Mouse (Mus musculus) left cerebral cortex, postnatal 36 days (tissue): ENCODE measurements around the gene Cacna2d1. TPM values are rescaled to one million over a fixed set of nuclear protein-coding genes. Genes with fewer than 3 reads are reported as not detected.

ENCODE experiments used
- DNase-seq, 2 experiments: peaks; one replicate each; pipeline ENCODE4 v3.0.0; 2021 to 2022; ENCODE audit warnings: low spot score in 2 of 2, mixed read lengths in 1 of 2
- intact Hi-C: fragments of 180-260 bp; cut with DNase I; formaldehyde crosslinking; loops from one replicate; pipeline ENCODE4 v1.15.1; 2025
- total RNA-seq, 2 experiments: library from RNA; stranded (reverse); gene quantifications; 2 replicates each; pipeline ENCODE4 v1.2.3; 2021

Cacna2d1 gene
- total RNA-seq, 2 experiments from 2014 or later: 187 to 210 TPM

DNA sequence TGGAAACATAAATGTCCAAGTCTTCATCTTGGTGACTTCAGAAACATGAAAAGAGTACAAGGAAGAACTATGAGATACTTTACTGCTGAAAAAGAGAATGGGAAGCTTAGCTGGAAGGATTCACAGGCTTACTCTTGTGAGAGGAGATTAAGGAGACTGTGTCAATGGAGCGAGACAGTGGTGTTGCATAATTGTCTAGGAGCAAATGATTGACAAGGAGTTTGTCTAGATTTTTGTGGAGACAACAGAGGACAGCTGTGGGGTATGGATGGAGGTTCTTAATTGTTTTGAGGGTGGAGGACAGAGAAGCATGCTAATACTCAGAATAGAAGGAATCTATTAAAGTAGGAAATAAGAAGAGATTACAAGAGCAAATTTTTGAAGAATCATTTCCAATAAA lies 100.8 kb downstream of the Cacna2d1 start:
- DNase-seq: no peak
- intact Hi-C loops: no loop called here

- DNase-seq: no peak
- intact Hi-C loops: no loop called here
Observed at GRCm38 (mm10) chr5:16045147-16045878, 110.8 kb downstream of the Cacna2d1 start.

DNA sequence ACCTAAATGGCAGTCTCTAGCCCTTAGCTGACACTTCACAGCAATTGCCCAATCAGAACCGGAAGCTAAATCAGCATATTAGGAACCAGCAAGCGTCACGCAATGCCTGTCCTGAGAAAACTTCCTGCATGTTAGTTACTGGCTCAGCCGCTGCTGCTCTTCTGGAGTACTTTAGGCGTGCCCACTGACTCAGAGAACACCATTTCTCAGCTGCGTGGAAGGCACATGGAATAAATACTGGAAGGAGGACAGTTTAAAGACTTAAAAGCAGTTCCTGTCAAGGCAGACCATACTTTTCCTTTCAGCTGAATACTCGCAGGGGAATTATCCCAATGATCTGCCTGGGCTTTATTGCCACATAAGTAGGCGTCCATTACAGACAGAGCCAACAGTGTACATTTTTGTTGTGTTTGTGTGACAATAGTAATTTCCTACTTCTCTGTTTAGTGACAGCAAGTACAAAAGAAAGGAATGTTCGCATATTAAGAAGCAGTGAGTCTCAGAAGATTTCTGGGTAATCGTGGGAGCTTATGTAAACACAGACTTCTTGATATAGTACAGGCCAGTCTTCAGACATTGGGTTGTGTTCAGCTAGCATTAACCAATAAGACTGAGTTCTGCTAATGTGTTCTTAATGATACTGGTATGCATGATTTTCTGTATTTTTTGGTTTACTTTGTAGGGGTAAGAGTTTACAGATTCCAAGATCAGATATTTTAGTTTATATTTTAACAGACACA lies 113.1 kb downstream of the Cacna2d1 start:
- intact Hi-C loops: loop anchor here (2.0 kb wide), 1 partner anchor 35 kb away; no protein-coding TSS in a partner anchor
- DNase-seq: peak in 1 of 2 experiments; percentile 16

DNA sequence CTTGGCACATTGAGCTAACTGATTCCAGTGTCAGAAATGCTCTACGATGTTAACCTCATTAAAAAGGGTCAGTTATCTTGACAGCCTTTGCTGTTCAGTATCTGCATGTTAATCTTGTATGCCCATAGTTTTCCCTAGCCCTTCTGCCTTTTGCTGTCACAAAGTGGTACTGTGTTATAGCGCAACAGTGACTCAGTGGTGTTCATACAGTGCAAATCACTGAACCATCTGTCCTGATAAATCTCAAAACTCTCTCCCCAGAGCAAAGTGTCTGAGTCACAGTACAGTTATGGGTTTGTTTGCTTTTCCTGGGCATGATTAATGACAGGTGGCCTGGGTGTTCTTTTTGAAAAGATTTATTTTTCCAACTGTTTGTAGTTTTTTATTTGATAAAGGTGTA lies 122.3 kb downstream of the Cacna2d1 start:
- intact Hi-C loops: no loop called here
- no peak for DNase-seq

DNA sequence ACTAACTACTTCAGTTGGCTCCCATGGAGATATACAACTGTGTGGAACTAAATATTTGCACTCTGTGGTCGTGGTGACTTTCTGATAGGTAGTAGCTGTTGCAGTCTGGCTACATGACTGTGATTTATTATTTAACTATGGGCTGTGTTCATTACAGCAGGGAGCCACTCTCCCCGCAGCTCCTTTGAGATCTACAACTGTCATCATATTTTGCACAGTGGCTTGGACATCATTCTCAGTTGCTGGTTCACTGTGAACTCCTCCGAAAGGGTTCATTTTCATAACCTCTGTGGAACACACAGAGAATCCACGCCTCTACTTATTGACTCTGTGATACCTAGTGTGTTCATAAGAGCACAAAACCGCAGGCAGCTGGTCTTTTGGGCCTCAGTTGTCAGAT lies 128.3 kb downstream of the Cacna2d1 start:
- intact Hi-C loops: no loop called here
- no peak for DNase-seq

GRCm38 (mm10) chr5:16063273-16063672 lies 128.8 kb downstream of the Cacna2d1 start:
- DNase-seq: no peak
- intact Hi-C loops: no loop called here

- intact Hi-C loops: no loop called here
- no peak for DNase-seq
Observed at GRCm38 (mm10) chr5:16063949-16064348, 129.5 kb downstream of the Cacna2d1 start.

- no peak for DNase-seq
- intact Hi-C loops: no loop called here
Observed at GRCm38 (mm10) chr5:16065816-16066215, 131.3 kb downstream of the Cacna2d1 start.

DNA sequence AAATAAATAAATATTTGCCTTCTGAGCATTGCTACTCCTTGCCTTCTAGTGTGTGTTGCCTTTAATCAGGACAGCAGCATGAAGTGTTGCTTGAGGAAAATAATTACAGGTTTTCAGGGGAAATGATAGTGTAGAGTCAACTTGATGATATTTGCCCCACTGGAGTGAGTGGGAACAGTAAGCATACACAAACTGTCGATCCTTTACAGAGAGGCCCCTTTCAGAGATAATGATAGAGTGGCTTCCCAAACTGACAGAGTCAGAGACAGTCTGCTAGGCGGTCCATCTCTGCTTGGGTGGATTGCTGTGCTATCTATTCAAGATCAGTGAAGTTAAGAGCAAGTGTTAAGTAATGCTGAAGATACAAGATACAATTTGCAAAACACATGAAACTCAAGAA lies 147.8 kb downstream of the Cacna2d1 start:
- no peak for DNase-seq
- intact Hi-C loops: loop anchor here (2.0 kb wide), 1 partner anchor 35 kb away; no protein-coding TSS in a partner anchor

DNA sequence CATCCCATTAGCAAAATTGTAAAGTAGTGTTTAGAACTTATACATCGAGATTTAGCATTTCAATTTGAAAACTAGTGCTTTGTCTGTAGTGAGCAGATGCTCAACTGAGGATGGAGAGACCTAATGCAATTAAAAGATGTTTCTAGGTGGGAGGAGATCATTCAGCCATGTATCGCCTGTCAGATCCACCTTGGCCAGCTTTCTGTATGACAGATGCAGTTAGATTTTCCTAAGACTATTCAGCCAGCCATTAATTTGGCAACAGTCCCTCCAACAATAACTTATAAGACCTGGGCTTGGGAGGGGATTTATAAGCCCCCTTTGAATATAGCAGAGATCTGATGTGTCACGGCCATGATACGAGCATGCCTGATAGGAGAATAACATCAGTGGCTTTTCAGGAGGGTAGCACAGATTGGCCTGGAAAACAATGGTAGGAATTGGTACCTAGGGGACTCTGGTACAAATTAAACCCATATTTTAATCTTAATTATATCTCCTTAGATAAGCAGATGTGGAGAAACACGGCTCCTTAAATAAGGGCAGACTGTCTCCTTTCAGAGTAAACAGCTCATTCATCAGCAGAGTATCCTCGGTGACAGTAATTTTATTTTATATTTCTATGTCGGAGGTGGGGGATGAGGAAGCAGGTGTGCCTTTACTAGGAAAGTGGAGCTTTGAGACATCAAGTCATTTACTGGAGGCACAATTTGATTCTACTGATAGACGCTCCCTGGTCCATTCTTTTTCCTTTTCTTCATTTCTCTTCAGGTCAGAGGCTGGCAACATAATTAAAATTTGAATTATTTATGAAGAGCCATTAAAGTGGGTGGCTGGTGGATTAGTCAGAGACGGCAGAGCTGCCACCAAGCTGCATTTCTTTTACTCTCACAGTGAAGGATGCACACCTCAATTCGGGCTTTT lies 152.8 kb downstream of the Cacna2d1 start:
- intact Hi-C loops: no loop called here
- DNase-seq: no peak

DNA sequence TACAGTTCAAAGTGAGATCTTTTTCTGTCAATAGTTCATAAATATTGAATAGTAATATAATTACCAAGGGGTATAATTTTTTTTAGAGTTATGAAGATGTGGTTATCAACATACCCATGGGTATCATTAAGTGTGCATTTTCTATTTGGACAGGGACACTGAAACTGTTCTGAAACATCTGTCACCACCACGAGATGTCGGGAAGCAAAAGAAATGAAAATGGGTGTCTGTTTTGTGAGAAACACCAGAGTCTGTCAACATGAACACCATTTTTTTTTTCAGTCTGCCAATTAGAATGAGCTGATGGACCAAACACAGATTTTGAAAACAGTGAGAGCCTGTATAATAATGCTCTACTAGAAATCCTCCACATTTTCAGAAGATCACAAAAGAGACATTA lies 153.5 kb downstream of the Cacna2d1 start:
- no peak for DNase-seq
- intact Hi-C loops: no loop called here

DNA sequence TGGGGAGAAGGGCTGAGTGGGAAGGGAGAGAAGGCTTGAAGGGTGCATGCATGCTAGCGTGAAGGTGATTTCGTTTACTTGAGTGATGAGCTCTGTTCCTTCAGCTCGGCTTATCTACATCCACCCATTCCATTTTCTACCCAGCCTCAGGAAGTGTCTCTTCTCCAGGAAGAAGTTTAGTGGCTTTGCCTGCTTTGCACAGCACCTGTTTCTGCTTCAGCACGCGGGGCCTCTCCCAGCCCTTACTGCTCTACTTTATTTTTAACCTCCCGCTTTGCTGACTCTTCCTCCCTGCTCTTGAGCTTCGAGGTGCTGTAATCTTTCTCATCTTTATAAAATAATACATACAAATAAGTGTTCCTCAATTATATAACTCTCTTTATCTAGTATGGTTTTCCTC lies 158.0 kb downstream of the Cacna2d1 start:
- intact Hi-C loops: no loop called here
- DNase-seq: peak in 1 of 2 experiments; percentile 8

DNA sequence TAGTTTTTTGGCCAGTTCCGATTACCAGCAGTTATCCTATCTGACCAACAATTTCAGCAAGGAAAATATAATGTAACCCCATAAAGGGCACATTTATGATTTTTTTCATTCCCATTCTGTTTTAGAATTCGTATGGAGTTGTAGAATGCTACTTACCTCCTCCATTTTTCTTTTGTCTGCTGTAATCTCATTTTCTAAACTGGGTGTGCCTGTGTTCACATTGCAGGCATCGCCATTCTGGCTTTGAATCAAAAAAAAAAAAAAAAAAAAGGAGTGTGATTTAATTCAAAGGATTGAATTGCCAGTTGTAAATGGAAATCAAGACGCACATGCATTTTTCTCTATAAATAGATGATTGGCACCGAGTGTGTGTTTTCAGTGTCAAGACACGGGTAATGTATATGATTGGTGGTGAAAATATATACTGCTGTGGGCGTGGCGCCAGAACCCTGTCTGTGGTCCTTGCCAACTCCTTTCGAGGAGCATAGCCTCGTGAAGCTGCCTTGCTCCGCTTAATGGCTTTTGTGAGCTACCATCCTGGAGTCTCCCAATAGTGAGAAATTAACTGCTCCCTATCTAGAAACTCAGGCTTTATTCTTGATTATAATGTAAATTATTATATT lies 158.7 kb downstream of the Cacna2d1 start:
- intact Hi-C loops: no loop called here
- DNase-seq: no peak

GRCm38 (mm10) chr5:16095345-16095744 lies 160.9 kb downstream of the Cacna2d1 start:
- DNase-seq: no peak
- intact Hi-C loops: no loop called here

DNA sequence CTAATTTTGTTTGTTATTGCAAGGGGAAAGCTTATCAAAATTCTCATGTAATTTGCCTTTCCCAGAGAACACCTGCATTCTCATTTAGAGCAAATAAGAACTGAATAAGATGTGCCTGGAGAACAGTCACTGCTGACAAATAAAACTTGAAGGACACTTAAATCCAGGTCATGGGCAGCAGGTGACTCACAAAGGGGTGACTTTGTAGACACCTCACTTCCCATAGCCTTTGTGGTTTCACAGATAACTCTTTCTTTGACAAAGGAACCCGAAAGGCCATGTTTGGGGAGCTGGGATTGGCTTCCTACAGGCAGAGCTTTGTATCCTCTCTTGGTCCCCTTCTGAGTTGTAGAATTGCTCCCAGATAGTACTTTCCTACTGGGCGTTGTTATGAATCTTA lies 164.3 kb downstream of the Cacna2d1 start:
- no peak for DNase-seq
- intact Hi-C loops: no loop called here

- no peak for DNase-seq
- intact Hi-C loops: no loop called here
Observed at GRCm38 (mm10) chr5:16101820-16102219, 167.3 kb downstream of the Cacna2d1 start.

DNA sequence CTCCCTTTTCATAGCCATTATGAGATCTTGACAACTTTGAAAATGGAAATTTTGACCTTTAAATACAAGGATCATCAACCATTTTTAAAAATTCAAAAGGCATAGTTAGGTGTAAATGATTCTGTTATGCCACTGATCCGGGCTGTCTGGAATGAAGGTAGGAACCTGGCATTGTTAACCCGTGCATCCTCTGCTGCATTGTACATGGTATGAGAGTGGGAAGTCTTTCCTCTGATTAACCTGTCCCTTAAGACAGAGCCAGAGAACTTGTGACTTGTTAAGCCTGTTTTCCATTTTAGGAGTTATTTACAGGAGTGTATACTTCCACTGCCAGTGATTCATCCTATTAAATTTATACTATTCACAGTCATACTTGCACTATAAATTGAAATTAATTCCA lies 171.2 kb downstream of the Cacna2d1 start:
- DNase-seq: no peak
- intact Hi-C loops: no loop called here

GRCm38 (mm10) chr5:16110643-16111042 lies 176.2 kb downstream of the Cacna2d1 start:
- intact Hi-C loops: no loop called here

DNA sequence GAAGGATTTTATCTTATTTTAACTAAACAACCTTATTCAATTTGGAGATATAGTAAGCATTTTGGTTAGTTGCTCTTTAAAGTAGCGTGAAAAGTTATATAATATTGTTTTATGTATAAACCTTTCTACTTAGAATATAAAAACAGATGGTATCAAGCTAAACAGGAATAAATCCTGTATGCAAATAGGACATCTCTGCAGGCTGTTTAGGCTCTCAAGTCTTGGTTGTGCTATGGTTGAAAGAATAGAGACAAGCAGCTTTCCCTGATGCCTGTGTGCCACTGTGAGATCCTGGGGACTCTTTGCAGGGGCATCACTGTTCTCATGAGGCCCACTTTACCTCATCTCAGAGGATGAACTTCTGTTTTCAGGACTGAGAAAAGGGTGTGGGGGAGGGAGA lies 179.4 kb downstream of the Cacna2d1 start:
- intact Hi-C loops: no loop called here

More at GRCm38 (mm10) chr5:16110643-16111042, 176.2 kb downstream of the Cacna2d1 start:
- no peak for DNase-seq

GRCm38 (mm10) chr5:16121334-16121733 lies 186.8 kb downstream of the Cacna2d1 start:
- intact Hi-C loops: no loop called here

More for the DNA sequence above, 179.4 kb downstream of the Cacna2d1 start:
- no peak for DNase-seq

More at GRCm38 (mm10) chr5:16121334-16121733, 186.8 kb downstream of the Cacna2d1 start:
- DNase-seq: no peak
